Mouse (Mus musculus) fibroblast of lung, adult 2 months (primary cell): ENCODE measurements around the gene Iqsec2.

ENCODE experiments used
- DNase-seq: peaks from one replicate; pipeline ENCODE4 v3.0.0-alpha.2; 2011; ENCODE audit warnings: low read depth

The Iqsec2 gene

DNA sequence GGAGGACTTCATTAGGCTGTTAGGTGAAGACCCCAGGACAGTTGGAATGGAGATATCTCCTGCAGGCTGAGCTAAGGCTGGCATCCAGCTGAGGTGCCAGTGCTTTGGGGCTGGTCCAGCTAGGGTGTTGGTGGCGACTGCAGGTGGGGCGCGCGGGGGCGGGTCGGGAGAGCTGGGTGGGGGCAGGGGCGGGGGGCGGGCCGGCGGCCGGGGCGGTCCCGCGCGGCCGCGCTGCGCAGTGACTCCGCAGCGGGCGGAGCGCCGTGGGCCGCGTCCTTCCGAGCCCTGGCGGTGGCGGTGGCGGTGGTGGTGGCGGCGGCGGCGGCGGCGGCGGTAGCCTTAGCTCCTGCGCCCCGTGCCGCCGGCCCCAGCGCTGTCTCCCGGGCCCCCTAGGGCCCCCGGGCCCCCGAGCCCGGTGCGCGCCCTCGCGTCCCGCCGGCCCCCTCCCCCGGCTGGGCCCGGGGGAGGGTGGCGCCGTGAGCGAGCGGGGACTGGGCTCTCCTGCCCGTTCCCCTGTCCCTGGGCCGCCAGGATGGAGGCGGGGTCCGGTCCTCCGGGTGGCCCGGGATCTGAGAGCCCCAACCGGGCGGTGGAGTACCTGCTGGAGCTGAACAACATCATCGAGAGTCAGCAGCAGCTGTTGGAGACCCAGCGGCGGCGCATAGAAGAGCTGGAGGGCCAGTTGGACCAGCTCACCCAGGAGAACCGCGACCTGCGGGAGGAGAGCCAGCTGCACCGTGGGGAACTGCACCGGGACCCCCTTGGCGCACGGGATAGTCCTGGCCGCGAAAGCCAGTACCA, at the start of gene Iqsec2:
TSS of gene Iqsec2 (plus strand) at position 328 of the 801 bp plus-strand sequence.
- no peak for DNase-seq

- DNase-seq = no peak
These were observed 46.5 kb upstream of the Iqsec2 start for GRCm38 (mm10) chrX:152097572-152097971.

GRCm38 (mm10) chrX:152121687-152122086, 22.4 kb upstream of the Iqsec2 start:
- DNase-seq = no peak

DNA sequence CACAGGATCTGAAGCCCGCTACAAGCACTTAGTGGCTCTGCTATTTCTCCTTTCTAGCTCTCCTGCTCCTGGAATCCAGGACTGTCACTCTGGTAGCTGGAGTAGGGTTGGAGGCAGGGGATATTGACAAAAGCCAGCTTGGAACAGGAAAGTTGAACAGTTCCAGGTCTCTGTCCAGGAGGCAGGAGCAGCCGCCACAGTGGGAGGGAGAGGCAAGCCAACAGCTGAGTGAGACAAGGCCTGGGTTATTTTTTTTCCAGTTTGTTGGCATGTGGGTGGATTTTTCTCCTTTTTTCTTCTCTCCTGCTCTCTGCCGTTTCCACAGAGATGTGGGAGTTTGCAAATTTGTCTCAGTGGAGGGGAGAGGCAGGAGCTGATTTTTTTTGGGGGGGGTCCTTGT, 13.3 kb upstream of the Iqsec2 start:
- DNase-seq = no peak

- no peak for DNase-seq
These were observed 12.0 kb upstream of the Iqsec2 start for GRCm38 (mm10) chrX:152132029-152132428.

GRCm38 (mm10) chrX:152135195-152135594, 8.9 kb upstream of the Iqsec2 start:
- DNase-seq = peak; percentile 36

DNA sequence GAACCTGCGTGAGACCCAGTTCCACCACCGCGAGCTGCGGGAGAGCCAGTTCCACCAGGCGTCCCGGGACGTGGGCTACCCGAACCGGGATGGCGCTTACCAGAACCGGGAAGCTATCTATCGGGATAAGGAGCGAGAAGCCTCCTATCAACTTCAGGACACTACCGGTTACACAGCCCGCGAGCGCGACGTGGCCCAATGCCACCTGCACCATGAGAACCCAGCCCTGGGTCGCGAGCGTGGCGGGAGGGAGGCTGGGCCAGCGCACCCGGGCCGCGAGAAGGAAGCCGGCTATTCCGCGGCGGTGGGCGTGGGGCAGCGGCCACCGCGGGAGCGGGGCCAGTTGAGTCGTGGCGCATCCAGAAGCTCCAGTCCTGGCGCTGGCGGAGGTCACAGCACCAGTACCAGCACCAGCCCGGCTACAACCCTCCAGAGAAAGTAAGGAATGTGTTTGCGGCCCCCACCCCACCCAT, 710 bp downstream of the Iqsec2 start:
- DNase-seq = no peak

GRCm38 (mm10) chrX:152146150-152146549, 2.1 kb downstream of the Iqsec2 start:
- DNase-seq = no peak

- no peak for DNase-seq
These were observed 2.6 kb downstream of the Iqsec2 start for GRCm38 (mm10) chrX:152146691-152147090.

- DNase-seq = no peak
These were observed 3.5 kb downstream of the Iqsec2 start for GRCm38 (mm10) chrX:152147451-152148116.

DNA sequence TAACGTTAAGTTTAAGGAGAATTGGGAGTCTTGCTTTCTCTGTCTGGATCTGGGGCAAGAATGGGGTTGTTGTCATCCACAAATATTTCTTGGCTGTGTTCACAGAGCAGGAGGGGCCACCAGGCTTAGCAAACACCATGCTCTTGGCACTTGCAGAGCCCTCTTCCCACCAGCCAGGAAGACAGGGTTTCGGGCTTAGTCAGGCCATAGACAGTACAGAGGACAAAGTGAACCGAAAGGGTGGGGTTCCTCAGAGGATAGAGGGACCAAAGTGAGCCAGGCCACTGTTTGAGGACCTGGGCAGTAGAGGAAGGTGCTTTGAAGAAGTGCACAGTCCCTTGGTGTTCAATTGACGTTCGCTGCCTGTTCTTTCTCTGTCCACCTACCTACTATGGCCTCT, 4.6 kb downstream of the Iqsec2 start:
- no peak for DNase-seq

- no peak for DNase-seq
These were observed 7.6 kb downstream of the Iqsec2 start for GRCm38 (mm10) chrX:152151709-152152108.

DNA sequence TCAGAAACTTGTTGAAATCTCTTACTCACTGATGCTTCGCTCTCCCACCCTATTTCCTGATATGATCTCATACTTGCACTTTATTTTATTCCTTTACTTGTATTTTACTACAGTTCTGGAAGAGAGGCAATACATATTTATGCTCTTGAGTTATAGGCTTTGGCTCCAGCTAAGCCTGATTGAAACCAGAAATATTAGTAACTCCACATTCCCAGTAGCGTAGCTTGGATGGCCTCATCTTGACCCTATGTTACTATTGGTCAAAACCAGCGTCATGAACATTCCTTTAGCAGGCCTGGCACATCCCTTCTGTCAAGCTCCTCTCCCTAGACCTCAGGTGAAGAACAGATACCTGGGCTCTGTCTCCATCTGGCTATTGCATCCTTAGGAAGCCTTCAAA, 14.2 kb downstream of the Iqsec2 start:
- DNase-seq = no peak

DNA sequence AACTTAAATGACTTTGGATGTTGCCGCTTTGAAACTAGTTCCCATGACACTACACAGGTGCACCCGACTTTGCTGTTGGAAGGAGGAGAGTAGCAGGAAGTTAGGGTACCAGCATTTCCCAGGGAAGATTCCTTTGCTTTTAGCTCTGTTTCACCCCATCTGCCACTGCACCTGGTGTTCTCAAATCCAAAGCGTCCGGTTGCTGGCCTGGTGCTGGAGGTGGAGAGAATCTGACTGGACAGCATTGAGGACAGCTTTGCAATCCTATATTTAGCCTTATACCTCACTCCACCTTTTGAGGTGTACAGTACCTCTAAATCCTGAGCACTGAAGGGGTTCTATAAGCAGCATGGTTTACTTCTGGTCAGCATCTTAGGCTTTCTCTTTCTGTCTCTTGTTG, 17.3 kb downstream of the Iqsec2 start:
- DNase-seq = no peak

DNA sequence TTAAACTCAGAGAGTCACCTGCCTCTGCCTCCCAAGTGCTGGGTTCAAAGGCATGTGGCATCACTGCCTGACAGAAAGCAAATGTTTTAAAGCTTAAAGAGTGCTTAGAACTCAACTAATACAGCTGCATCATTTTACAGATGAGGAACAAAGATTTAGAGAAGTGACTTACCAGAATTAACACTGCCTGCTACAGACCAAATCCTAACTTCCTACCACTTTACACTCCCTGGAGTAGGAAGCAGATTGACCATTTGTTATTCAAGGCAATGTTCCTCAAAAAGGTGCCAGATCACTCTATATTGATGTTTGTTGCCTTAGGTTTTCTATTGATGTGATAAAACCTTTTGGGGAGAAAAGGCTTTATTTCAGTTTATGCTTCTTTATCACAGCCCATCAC, 20.0 kb downstream of the Iqsec2 start:
- DNase-seq = no peak

DNA sequence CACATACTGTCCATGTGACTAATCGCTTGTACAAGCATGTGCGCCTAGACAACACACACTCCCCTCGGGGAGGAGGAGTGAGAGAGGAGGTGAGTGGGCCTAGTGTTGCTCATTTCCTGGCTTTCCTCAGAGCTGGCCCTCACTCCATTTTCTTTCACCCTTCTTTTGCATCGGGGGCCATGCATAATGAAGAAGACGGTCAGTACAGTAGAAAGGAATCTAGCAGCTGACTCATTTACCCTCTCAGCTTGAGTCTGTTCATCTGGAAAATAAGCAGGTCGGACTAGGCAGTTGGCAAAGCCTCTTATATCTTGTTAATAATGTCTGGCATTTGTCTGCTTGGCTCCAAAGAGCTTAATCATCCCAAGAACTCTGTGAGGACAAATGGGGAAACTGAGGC, 22.1 kb downstream of the Iqsec2 start:
- DNase-seq = no peak

DNA sequence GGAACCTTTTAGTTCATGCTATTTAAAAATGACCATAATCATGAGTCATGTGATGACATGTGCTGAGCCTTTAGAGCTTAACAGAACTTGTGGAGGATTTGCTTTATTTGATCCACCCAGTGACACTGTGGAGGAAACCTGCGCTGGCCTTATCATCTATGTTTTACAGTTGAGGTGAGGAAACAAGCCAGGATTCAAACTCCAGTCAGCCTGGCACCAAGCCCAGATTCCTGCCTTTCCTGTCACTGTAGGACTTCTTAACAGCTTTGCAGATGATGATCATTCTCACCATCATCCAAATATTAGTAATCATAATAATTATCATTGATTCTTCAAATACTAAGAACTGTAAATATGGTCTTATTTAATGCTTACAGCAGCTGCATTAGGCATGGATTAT, 24.5 kb downstream of the Iqsec2 start:
- DNase-seq = no peak

GRCm38 (mm10) chrX:152171041-152172026, 27.3 kb downstream of the Iqsec2 start:
- DNase-seq = no peak

GRCm38 (mm10) chrX:152172487-152172935, 28.4 kb downstream of the Iqsec2 start:
- DNase-seq = no peak

DNA sequence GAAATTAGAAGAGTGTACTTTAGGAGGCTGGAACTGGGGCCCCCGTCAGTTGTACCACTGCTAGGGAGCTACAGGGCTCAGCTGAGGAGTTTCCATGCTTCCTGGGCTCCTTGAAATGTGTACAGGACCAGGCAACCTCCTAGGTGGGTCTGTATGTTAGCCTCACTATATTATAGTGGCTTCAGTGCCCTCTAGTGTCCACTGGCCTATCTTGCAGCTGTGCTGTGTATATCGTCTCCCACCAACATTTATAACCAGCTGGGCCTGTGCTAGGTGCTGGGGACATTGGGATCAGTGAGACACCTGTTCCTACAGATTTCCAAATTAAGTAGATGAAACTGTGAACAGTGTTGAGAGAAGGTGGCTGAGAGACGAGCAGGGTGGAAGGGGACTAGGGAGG, 31.2 kb downstream of the Iqsec2 start:
- DNase-seq = no peak

DNA sequence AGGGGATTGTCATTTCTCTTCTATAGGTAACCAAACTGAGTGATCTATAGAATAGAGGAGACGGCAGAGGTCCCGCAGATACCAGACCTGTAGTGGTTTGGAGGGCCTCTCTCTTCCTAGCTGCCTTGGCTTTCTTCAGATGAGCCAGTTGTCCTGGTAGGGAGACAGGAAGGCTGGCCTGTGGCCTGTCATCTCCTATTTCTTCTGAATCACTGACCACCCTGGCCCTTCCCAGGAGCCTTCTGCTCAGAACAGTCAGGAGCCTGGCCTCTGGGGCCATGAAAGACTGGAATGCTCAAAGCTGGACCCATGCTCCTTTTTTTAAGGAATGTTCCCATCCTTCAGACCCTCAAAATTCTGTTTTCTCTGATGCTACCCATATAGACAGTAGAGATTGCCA, 33.8 kb downstream of the Iqsec2 start:
- no peak for DNase-seq
